Mouse (Mus musculus) hematopoietic stem cell, adult 5-6 weeks (primary cell): ENCODE results near the gene Olfr788. TPM values are rescaled to one million over a fixed set of nuclear protein-coding genes. Genes with fewer than 3 reads are reported as not detected.

ENCODE experiments used
- ATAC-seq, 2 experiments: fragments of 125-278 bp in 1 of 2; replicated peaks in 1 of 2; 2 replicates each; pipeline ENCODE4 v1.8.0; 2016 to 2017; ENCODE audit warnings: inconsistent platforms in 2 of 2, mild to moderate bottlenecking in 2 of 2, moderate number of reproducible peaks in 2 of 2, low read depth in 1 of 2, moderate TSS enrichment in 1 of 2; ENCODE audit not compliant: low FRiP score in 2 of 2, poor library complexity in 2 of 2, severe bottlenecking in 2 of 2, insufficient read depth in 1 of 2, low TSS enrichment in 1 of 2
- total RNA-seq: library from RNA; stranded (forward); fragments of 172-1452, 232-1000 nt; gene quantifications from 2 replicates; pipeline ENCODE4 v1.2.3, GENCODE M21; 2017

The Olfr788 gene
- total RNA-seq = not detected in 2 replicates

- ATAC-seq = no peak
Measured at GRCm38 (mm10) chr10:129470698-129471097, at the start of gene Olfr788. TSS of gene Olfr788 (plus strand) at chr10:129470998.

- no peak for ATAC-seq
Measured at GRCm38 (mm10) chr10:129427006-129427405, 43.8 kb upstream of the Olfr788 start, which contains the start of gene Olfr786. TSS of gene Olfr786 (plus strand) at chr10:129427306.

GRCm38 (mm10) chr10:129461562-129461961 lies 9.2 kb upstream of the Olfr788 start, which contains the start of gene Olfr787:
TSS of gene Olfr787 (plus strand) at chr10:129461862.
- ATAC-seq = no peak

GRCm38 (mm10) chr10:129473256-129473655 lies 2.5 kb downstream of the Olfr788 start:
- no peak for ATAC-seq

GRCm38 (mm10) chr10:129473723-129474122 lies 2.9 kb downstream of the Olfr788 start:
- no peak for ATAC-seq

GRCm38 (mm10) chr10:129484452-129484851 lies 13.7 kb downstream of the Olfr788 start, which contains the start of gene Olfr789:
TSS of gene Olfr789 (plus strand) at chr10:129484752.
- ATAC-seq = no peak

- ATAC-seq = no peak
Measured at GRCm38 (mm10) chr10:129490101-129490500, 19.3 kb downstream of the Olfr788 start.

- ATAC-seq = no peak
Measured at GRCm38 (mm10) chr10:129498192-129498591, 27.4 kb downstream of the Olfr788 start, which contains the start of gene Olfr790. TSS of gene Olfr790 (plus strand) at chr10:129498492.

- no peak for ATAC-seq
Measured at GRCm38 (mm10) chr10:129521492-129521891, 50.7 kb downstream of the Olfr788 start, which contains the start of gene Olfr791. TSS of gene Olfr791 (plus strand) at chr10:129521792.

Other genes starting within 250 kb of the Olfr788 start
- not detected in 2 replicates for gene Olfr774, start 234.8 kb upstream of the Olfr788 start, total RNA-seq
- gene Olfr775, start 222.6 kb upstream of the Olfr788 start, total RNA-seq = not detected in 2 replicates
- not detected in 2 replicates for gene Olfr776, start 211.9 kb upstream of the Olfr788 start, total RNA-seq
- gene Olfr777, start 199.5 kb upstream of the Olfr788 start, total RNA-seq = not detected in 2 replicates
- not detected in 2 replicates for gene Olfr780, start 152.9 kb upstream of the Olfr788 start, total RNA-seq
- gene Olfr781, start 142.1 kb upstream of the Olfr788 start, total RNA-seq = not detected in 2 replicates
- not detected in 2 replicates for gene Olfr782, start 122.1 kb upstream of the Olfr788 start, total RNA-seq
- gene Olfr784, start 86.9 kb upstream of the Olfr788 start, total RNA-seq = not detected in 2 replicates
- not detected in 2 replicates for gene Olfr785, start 65.6 kb upstream of the Olfr788 start, total RNA-seq
- not detected in 2 replicates for gene Olfr786, start 43.7 kb upstream of the Olfr788 start, total RNA-seq
- gene Olfr787, start 9.1 kb upstream of the Olfr788 start, total RNA-seq = not detected in 2 replicates
- gene Olfr789, start 13.8 kb downstream of the Olfr788 start, total RNA-seq = not detected in 2 replicates
- gene Olfr790, start 27.5 kb downstream of the Olfr788 start, total RNA-seq = not detected in 2 replicates
- gene Olfr791, start 50.8 kb downstream of the Olfr788 start, total RNA-seq = not detected in 2 replicates
- gene Olfr792, start 68.2 kb downstream of the Olfr788 start, total RNA-seq = not detected in 2 replicates
- gene Olfr794, start 96.7 kb downstream of the Olfr788 start, total RNA-seq = not detected in 2 replicates
- gene Olfr796, start 141.6 kb downstream of the Olfr788 start, total RNA-seq = not detected in 2 replicates
- gene Olfr798, start 156.9 kb downstream of the Olfr788 start, total RNA-seq = not detected in 2 replicates
- gene Olfr799, start 166.5 kb downstream of the Olfr788 start, total RNA-seq = not detected in 2 replicates
- 0.25 TPM in 1 of 2 replicates, not detected in the other for gene Olfr800, start 186.7 kb downstream of the Olfr788 start, total RNA-seq
- not detected in 2 replicates for gene Olfr801, start 202.9 kb downstream of the Olfr788 start, total RNA-seq
- not detected in 2 replicates for gene Olfr802, start 217.2 kb downstream of the Olfr788 start, total RNA-seq
- gene Olfr803, start 223.3 kb downstream of the Olfr788 start, total RNA-seq = not detected in 2 replicates
- gene Olfr804, start 232.2 kb downstream of the Olfr788 start, total RNA-seq = not detected in 2 replicates